Mouse (Mus musculus): ENCODE measurements around the gene Rora. TPM values are rescaled to one million over a fixed set of nuclear protein-coding genes. Genes with fewer than 3 reads are reported as not detected.

Gene Rora
- polyA plus RNA-seq, 1 experiment from 2014 or later: 7.5 TPM

DNA sequence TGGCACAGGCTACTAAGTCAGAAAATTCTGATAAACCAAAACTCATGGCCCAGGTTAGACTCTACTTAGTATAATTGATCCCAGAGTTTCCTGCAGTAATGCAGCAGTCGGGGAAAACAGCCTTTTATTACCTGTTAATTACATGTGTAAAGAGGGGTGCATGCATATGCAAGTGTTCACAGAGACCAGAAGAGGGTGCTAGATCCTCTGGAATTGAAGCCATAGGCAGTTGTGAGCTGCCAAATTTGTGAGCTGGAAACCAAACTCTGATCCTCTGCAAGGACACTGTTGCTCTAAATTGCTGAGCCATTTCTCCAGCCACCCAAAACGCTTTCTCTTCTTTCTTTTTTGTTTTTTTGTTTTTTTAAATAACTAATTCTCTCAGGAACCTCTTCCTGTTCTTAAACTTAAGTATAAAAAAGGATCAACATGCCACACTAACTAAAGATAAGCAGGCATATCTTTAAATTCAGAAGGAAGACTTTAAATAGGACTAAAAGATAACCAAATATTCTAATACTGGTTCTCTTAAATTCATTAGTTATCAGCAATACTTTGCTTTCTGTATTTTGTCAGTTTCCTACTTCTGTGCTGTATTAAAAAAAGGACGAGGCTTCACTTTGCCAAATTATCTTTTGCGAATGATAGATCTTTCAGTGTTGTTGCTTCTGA, 723.5 kb downstream of the Rora start:
- H3K27me3 ChIP-seq (ENCODE audit: control insufficient read depth, insufficient read depth, low read length): no peaks in the 10 kb centered on the region
- no peak overlapping the region for H3K4me2 ChIP-seq (replicated peaks; ENCODE audit: low read depth)
- H3K4me1 ChIP-seq (replicated peaks; ENCODE audit: control insufficient read depth, insufficient read depth): no peaks in the 10 kb centered on the region
- no peak overlapping the region for H3K9ac ChIP-seq (ENCODE audit: low read length)
- ATAC-seq (ENCODE audit: low FRiP score, low TSS enrichment) (no peak), DNase-seq (ENCODE audit: low spot score) (no peak)
- no peak overlapping the region for H3K27ac ChIP-seq (replicated peaks)
- no peak overlapping the region for H3K4me3 ChIP-seq (ENCODE audit: low read depth, low read length)
- 87% methylated on average over 4 of the region's 4 CpGs for WGBS
- H3K36me3 ChIP-seq (ENCODE audit: control insufficient read depth, insufficient read depth, low read length): no peaks in the 10 kb centered on the region
- H3K9me3 ChIP-seq (ENCODE audit: control insufficient read depth, low read length): no peaks in the 10 kb centered on the region
- TF ChIP-seq CTCF (IDR thresholded peaks at IDR 0.05; ENCODE audit: low read depth) (peak; percentile 47), EP300 (optimal IDR thresholded peaks at IDR 0.05) (no peak)

DNA sequence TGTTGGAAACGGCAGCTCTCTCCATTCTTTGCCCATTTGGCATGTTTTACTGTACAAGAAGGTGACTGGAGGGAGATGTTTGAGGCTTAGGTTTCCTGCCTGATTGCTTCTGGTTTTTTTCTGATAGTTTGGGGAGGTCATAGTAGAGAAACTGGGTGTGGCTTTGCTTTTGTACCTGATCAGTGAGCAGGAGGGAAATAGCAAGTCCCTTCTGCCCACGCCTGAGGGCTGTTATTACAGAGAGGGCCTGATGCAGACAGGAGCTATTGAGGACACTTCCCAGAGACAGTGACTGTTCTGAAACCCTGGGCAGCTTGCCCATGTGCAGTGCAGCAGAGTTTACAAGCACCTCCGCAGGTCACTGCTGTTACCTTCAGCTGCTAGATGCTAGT, 724.1 kb downstream of the Rora start:
- no peak for DNase-seq (ENCODE audit: low spot score)
- H3K27ac ChIP-seq (replicated peaks): no peak overlapping the region
- no peak for TF ChIP-seq CTCF (IDR thresholded peaks at IDR 0.05; ENCODE audit: low read depth)
- no peak for TF ChIP-seq EP300 (optimal IDR thresholded peaks at IDR 0.05)
- WGBS: 62% methylated on average over 3 of the region's 3 CpGs
- H3K9ac ChIP-seq (ENCODE audit: low read length): no peak overlapping the region
- no peak overlapping the region for H3K4me3 ChIP-seq (ENCODE audit: low read depth, low read length)
- no peaks in the 10 kb centered on the region for H3K27me3 ChIP-seq (ENCODE audit: control insufficient read depth, insufficient read depth, low read length)
- no peak for ATAC-seq (ENCODE audit: low FRiP score, low TSS enrichment)
- H3K36me3 ChIP-seq (ENCODE audit: control insufficient read depth, insufficient read depth, low read length): no peaks in the 10 kb centered on the region
- no peak overlapping the region for H3K4me2 ChIP-seq (replicated peaks; ENCODE audit: low read depth)
- no peaks in the 10 kb centered on the region for H3K9me3 ChIP-seq (ENCODE audit: control insufficient read depth, low read length)
- no peaks in the 10 kb centered on the region for H3K4me1 ChIP-seq (replicated peaks; ENCODE audit: control insufficient read depth, insufficient read depth)

DNA sequence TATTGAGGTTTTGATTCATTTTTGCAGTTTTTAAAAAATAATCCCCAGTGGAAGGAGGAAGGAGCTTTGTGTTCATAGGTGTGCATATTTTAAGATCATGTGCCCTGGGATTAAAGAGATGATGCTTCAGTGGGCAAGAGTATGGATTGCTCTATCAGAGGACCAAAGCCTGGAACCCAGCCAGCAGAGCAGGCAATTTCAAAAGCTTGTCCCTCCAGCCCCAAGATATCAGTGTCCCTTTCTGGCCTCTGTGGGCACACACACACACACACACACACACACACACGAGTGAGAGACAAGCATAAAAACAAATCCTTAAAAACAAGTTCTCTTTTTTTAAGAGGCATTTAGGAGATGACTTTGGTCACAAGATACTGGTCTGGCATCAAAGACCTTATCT, 727.0 kb downstream of the Rora start:
- WGBS: 55% methylated on average over 1 of the region's 1 CpGs
- H3K9me3 ChIP-seq (ENCODE audit: control insufficient read depth, low read length): no peaks in the 10 kb centered on the region
- no peak overlapping the region for H3K27ac ChIP-seq (replicated peaks)
- H3K4me3 ChIP-seq (ENCODE audit: low read depth, low read length): no peak overlapping the region
- no peak for ATAC-seq (ENCODE audit: low FRiP score, low TSS enrichment)
- no peaks in the 10 kb centered on the region for H3K36me3 ChIP-seq (ENCODE audit: control insufficient read depth, insufficient read depth, low read length)
- DNase-seq (ENCODE audit: low spot score): no peak
- H3K9ac ChIP-seq (ENCODE audit: low read length): no peak overlapping the region
- H3K4me2 ChIP-seq (replicated peaks; ENCODE audit: low read depth): no peak overlapping the region
- no peaks in the 10 kb centered on the region for H3K4me1 ChIP-seq (replicated peaks; ENCODE audit: control insufficient read depth, insufficient read depth)
- TF ChIP-seq EP300 (optimal IDR thresholded peaks at IDR 0.05) (no peak), CTCF (IDR thresholded peaks at IDR 0.05; ENCODE audit: low read depth) (no peak)
- H3K27me3 ChIP-seq (ENCODE audit: control insufficient read depth, insufficient read depth, low read length): no peaks in the 10 kb centered on the region

DNA sequence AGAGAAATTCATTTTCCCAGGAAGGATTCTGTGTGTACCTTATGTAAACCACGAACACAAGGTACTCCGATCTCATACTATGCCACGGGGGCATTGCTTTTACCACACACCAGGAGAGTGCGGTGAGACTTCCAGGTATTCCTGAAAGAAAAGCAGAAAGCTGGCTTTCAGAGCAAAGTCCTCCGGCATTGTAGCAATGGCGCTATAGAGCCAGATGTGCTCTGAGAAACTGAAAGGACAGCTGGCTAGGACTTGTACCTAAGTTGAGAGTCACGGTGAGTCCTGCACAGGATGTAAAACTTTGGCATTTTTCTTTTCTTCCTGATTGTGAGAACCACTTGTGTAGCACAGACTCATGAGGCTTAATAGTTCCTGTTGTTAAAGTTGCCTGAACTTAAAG, 728.2 kb downstream of the Rora start:
- ATAC-seq (ENCODE audit: low FRiP score, low TSS enrichment) (no peak), DNase-seq (ENCODE audit: low spot score) (no peak)
- Histone ChIP-seq H3K9ac (ENCODE audit: low read length) (no peak overlapping the region), H3K4me1 (replicated peaks; ENCODE audit: control insufficient read depth, insufficient read depth) (no peaks in the 10 kb centered on the region), H3K4me2 (replicated peaks; ENCODE audit: low read depth) (no peak overlapping the region), H3K27me3 (ENCODE audit: control insufficient read depth, insufficient read depth, low read length) (no peaks in the 10 kb centered on the region), H3K36me3 (ENCODE audit: control insufficient read depth, insufficient read depth, low read length) (no peaks in the 10 kb centered on the region), H3K9me3 (ENCODE audit: control insufficient read depth, low read length) (no peaks in the 10 kb centered on the region), H3K27ac (replicated peaks) (no peak overlapping the region), H3K4me3 (ENCODE audit: low read depth, low read length) (no peak overlapping the region)
- TF ChIP-seq EP300 (optimal IDR thresholded peaks at IDR 0.05) (no peak), CTCF (IDR thresholded peaks at IDR 0.05; ENCODE audit: low read depth) (peak; percentile 23; the same call in 1 of the 2 replicates)
- WGBS: 58% methylated on average over 7 of the region's 7 CpGs

DNA sequence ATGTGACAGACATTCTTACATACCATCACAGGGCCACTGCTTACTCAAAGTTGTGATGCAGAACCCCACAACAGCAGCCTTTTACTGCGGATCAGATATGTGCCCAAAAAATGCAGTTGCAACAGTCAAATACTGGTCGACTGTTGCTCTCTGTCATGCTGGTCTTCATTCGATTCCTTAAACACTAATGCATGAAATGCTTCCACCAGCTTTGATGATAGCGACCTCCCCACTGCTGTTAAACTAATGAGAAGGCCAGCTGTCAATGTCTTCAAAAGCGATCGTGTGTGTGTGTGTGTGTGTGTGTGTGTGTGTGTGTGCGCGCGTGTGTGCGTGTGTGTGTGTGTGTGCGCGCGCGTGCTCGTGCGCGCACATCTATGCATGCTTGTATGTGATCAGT, 730.9 kb downstream of the Rora start:
- Histone ChIP-seq H3K4me2 (replicated peaks; ENCODE audit: low read depth) (no peak overlapping the region), H3K9ac (ENCODE audit: low read length) (no peak overlapping the region), H3K9me3 (ENCODE audit: control insufficient read depth, low read length) (no peaks in the 10 kb centered on the region), H3K27ac (replicated peaks) (no peak overlapping the region), H3K27me3 (ENCODE audit: control insufficient read depth, insufficient read depth, low read length) (no peaks in the 10 kb centered on the region), H3K4me1 (replicated peaks; ENCODE audit: control insufficient read depth, insufficient read depth) (no peaks in the 10 kb centered on the region), H3K36me3 (ENCODE audit: control insufficient read depth, insufficient read depth, low read length) (no peaks in the 10 kb centered on the region), H3K4me3 (ENCODE audit: low read depth, low read length) (no peak overlapping the region)
- WGBS: 81% methylated on average over 17 of the region's 17 CpGs
- ATAC-seq (ENCODE audit: low FRiP score, low TSS enrichment): no peak
- DNase-seq (ENCODE audit: low spot score): no peak
- no peak for TF ChIP-seq CTCF (IDR thresholded peaks at IDR 0.05; ENCODE audit: low read depth)

DNA sequence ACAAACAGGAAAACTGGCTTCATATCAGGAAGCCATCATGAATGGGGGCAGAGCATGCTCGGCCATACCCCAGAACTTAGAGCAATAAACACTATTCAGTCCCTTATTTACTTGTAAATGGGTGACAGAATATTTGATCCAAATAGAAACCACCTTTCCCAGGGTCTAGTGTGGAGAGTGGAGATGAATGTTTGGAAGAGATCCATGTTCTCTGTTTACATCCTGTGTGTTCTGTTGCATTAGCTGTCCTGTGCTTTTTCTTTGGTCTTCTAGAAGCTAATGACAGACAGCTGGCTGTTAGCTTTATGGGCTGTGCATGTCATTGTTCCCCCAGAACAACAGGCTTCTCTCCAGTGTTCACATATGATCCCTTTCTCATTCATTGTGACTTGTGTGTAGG, 731.3 kb downstream of the Rora start:
- ATAC-seq (ENCODE audit: low FRiP score, low TSS enrichment): no peak
- no peaks in the 10 kb centered on the region for H3K4me1 ChIP-seq (replicated peaks; ENCODE audit: control insufficient read depth, insufficient read depth)
- no peak overlapping the region for H3K4me3 ChIP-seq (ENCODE audit: low read depth, low read length)
- TF ChIP-seq EP300 (optimal IDR thresholded peaks at IDR 0.05) (no peak), CTCF (IDR thresholded peaks at IDR 0.05; ENCODE audit: low read depth) (no peak)
- H3K27me3 ChIP-seq (ENCODE audit: control insufficient read depth, insufficient read depth, low read length): no peaks in the 10 kb centered on the region
- no peak overlapping the region for H3K4me2 ChIP-seq (replicated peaks; ENCODE audit: low read depth)
- 58% methylated on average over 1 of the region's 1 CpGs for WGBS
- no peaks in the 10 kb centered on the region for H3K9me3 ChIP-seq (ENCODE audit: control insufficient read depth, low read length)
- no peak overlapping the region for H3K27ac ChIP-seq (replicated peaks)
- no peaks in the 10 kb centered on the region for H3K36me3 ChIP-seq (ENCODE audit: control insufficient read depth, insufficient read depth, low read length)
- H3K9ac ChIP-seq (ENCODE audit: low read length): no peak overlapping the region
- DNase-seq (ENCODE audit: low spot score): no peak

All from stomach, postnatal 0 days (tissue).